Mouse (Mus musculus) kidney, postnatal 25 days (tissue): Measurements from ENCODE around the gene Gm39115.

ENCODE experiments used
- DNase-seq, 2 experiments: peaks; one replicate each; pipeline ENCODE4 v3.0.0; 2021; ENCODE audit warnings: mixed read lengths in 2 of 2

Gene Gm39115

DNA sequence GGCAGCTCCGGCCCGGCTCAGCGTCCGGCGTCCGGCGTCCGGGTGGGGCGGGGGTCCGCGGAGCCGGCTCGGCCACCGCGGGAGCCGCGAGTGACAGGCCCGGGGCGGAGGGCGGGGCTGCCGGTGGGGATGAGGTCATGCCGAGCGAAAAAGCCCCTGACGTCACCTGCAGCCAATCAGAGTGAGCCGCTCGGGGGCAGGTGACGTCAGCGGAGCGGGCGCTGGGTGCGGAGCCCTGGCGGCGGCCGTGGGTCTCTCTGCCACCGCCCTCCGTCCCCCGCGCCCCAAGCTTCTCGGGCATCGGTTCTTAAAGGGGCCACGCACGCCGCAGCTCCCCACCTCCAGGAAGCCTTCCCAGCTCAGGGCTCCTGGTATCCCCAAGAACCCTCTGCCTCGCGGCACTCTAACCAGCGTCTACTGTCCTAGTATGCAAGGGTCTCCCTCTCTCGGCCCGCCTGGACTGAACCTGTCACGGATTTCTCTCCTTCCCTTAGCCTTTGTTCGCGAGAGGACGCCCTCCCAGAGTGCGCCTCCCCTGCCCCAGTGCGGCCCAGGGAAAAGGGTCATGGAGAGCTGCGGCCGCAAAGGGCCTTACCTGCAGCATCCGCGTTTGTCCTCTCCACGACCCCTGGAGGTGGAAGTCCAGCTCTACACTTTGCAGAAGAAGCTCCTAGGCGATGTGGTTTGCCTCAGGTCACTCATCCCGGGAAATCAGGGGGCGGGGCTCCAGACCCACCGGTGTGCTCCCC, 40.5 kb downstream of the Gm39115 start, which contains the start of gene Dusp8:
TSS of gene Dusp8 (minus strand) at position 661 of the 749 bp plus-strand sequence.
- peak; percentile 88 to 94 for DNase-seq

DNA sequence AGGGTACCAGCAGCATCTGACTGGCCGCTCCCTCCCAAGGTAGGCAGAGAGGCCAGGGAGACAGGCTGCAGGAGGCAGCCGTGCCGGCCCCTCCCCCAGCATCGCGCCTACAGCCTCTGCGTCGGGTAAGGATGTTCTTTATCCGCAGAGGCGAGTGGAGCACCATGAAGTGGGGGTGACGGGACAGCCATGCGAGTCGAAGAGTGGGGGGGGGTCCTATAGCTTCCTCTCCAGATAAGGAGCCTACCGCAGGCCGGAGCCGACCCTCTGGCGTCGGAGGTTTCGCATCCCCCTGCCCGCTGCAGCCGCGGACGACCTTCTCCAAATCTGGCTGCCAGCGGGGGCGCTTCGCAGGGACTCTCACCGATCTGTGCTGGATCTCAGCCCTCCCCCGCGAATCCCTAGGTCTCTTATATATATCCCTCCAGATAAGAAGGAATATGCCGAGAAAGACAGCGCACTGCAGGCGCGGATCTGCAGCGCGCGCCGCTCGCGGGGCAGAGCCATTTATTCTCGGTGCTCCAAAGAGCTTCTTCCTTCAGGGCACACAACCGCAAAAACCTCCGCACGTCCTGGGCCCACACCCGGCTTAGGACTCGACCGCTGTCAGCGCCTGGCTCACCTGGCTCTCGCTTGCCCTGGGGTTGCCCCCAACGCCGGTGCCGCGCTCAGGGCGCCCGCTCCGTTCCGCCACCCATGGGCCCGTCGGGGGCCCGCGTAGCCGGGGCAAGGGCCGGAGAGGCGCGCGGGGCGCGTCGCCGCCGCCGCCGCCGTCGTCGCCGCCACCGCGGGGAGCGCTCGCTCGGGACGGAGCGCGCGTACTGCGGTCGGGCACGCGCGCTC, 41.3 kb downstream of the Gm39115 start:
- DNase-seq = peak in 1 of 2 experiments; percentile 64

DNA sequence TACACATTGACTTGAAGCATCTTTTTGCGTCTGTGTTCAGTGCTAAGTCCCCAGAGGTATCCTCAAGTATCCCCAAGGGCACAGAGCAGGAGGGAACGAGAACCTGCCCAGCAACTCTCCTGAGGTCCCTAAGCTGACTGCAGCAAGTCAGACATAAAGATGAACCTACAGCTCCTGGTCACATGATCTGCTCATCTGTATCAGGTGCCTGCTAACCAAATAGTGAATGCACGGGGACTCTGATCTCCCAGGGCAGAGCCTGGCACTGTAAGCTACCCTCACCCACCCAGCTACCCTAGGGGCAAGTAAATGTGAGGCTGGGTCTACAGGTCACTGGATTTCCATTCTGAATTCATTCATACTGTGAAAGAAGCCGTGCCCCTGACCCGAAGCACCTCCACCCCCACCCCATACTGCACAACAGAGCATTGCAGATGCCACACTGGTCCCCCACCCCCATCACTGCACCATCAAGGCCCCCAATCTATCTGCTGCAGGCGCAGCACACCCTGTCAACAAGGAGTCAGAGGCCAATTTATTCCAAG, 42.1 kb downstream of the Gm39115 start:
- DNase-seq = no peak

DNA sequence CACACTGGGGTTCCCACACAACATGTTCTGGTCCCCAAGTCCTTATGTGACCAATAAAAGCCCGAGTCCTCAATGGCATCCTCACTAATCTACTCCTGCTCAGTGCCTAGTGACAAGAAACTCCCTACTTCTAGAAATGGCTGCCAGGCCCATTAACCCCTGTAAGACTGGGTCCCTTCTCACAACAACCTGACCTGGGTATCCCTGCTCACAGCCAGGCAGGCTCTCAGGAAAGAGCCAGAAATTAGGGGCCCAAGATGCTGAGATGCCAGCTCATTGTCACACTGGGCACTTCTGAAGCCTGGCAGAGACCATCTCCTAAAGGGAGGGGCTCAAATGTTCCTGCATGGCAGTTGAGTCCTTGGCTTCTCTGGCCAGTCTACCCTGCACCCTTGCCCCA, 42.8 kb downstream of the Gm39115 start:
- DNase-seq = no peak

DNA sequence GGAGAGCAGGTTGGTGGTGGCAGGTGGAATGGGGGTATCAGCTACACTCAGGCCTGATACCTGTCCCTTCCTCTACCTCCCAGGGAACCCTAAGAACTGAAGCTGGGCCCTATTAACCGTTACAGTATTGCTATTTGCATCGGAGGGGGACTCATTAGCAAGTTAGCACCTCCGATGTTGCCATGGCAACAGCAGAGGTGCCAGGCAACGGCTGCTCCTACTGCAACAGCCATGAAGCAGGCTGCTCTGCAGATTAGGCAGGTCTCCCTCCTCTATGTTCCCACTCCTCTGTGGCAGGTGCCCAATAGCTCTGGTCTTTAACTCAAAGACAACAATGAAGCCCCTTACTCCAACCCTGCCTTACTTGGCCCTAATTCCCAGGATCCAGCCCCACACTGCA, 44.0 kb downstream of the Gm39115 start:
- no peak for DNase-seq

DNA sequence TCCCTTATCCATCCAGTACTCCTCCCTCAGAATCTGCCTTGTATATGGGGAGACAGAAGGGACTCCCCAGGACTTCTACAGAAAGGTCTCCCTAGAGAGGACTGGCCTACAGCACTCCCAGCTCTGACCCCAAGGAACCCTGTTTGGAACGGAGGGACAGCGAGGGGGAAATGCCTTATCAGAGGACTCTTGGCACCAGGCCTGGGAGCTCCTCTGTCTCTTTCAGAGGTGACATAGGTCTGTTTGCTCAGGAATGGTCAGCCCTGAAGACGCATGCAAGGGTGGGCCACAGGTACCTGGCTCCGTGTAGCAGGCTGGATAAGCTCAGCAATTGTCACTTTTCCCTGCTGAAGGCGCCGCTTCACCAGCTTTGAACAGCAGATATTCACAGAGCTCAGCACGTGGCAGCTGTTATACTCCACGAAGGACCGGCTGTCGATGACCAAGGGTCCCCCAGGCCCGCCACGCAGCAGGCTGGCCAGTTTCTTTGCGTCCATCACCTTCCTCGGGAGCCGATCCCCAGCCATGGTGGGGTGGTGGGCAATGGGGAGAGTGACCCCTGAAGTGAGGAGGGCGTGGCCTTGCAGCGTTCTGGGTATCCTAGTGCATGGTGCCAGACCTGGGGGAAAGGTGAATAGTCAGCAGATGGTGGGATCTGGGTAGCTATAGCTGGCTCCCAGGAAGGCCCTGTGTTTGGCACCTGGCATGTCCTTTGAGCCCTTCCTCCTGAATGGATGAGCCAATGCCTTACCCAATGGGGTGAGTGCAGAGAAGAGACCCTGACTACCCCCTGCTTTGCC, 46.0 kb downstream of the Gm39115 start:
- DNase-seq = no peak

DNA sequence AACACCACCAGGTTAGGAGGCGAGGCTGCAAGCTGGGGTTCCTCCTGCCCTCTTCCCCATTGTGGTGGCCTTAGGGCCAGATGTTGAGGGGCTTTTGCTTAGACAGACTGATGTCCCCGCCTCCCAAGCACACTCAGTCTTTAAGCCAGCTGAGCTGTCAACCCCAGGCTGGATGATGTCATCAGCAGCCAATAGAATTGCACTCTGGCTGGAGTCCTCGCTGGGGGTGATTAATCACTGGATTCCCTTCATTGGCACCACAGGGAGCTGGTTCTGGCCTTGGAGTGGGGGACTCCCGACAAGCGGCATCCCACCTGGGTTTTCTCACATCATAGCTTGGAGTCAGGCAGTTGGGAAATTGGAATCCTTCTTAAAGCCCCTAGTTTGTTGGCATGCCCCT, 46.9 kb downstream of the Gm39115 start:
- DNase-seq = no peak

DNA sequence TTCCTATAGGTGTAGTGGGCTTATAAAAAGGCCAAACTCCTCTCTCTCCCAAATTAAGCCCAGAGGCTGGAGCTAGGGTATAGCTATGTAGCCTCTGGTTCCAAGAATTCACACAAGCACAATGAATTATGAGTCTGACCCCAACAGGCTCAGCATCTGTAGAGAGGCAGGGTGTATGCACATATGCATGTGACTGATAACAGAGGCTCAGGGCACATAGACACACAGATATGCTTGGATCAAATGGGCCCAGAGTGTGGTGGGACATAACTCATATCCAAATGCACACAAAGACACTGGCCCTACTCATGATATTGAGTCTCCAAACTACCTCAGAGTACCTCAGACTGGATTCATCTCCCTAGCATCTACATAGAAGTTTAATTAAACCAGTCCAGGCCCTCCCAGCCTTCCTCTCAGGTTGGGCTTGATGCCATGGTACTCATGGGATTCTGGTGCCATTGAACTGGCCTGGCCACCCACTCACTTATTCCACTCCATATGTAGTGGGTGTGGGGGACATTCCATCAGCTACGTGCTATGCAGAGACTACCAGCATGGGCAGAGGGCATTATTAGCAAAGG, 48.7 kb downstream of the Gm39115 start:
- no peak for DNase-seq

DNA sequence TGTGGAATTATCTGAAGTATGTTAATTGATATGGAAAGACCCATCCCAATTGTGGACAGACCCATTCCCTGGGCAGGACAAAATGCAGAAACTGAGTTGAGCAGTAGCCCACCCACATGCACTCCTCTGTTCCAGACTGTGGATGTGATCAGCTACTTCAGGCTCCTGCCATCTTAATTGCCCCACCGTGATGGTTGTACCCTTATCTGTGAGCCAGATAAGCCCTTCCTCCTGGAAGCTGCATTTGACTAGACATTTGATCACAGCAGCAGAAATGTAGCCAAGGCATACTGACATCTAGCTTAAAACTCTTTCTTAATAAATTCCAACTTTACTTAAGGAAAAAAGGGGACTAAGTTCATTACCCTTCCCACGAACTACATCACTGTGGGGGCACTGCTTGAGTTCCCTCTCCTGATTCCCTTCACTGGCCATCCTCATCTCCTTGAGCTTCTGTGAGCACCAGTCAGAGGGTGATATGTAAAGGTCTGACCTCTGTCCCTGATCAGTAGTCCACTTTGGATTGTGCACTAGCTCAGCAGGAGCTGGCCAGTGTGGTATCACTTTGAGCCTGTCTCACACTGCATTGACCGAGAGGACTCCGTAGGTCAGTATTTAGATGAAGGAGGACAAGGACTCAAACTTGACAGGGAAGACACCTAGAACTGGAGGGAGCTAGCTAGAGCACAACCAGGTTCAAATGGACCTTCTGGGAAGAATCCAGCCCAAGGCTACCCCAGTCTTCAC, 49.5 kb downstream of the Gm39115 start:
- no peak for DNase-seq
